Mouse (Mus musculus) megakaryocyte, adult 5-6 weeks (primary cell): ENCODE measurements around the gene Rgs11. TPM values are rescaled to one million over a fixed set of nuclear protein-coding genes. Genes with fewer than 3 reads are reported as not detected.
"Not testable (repeated sequence)": the region's sequence is repeated elsewhere in the genome, so short reads cannot be mapped to it uniquely, and the experiment has no call there.

ENCODE experiments used
- ATAC-seq: 2 replicates; pipeline ENCODE4 v1.8.0; 2016; ENCODE audit warnings: mild to moderate bottlenecking, inconsistent platforms; ENCODE audit not compliant: poor library complexity, severe bottlenecking
- total RNA-seq, 2 experiments: library from RNA; stranded (forward) in 1 of 2; stranded (reverse) in 1 of 2; fragments of 153-499, 151-499 nt in 1 of 2; fragments of 221-1000, 200-1000 nt in 1 of 2; gene quantifications; 2 replicates each; pipeline versions ENCODE4 v1.2.3 to v1.2.4; 2015 to 2017

Gene Rgs11
- total RNA-seq (2015), result not detected in 2 replicates
- total RNA-seq (2017), result 0.55 TPM in 1 of 2 replicates, not detected in the other

DNA sequence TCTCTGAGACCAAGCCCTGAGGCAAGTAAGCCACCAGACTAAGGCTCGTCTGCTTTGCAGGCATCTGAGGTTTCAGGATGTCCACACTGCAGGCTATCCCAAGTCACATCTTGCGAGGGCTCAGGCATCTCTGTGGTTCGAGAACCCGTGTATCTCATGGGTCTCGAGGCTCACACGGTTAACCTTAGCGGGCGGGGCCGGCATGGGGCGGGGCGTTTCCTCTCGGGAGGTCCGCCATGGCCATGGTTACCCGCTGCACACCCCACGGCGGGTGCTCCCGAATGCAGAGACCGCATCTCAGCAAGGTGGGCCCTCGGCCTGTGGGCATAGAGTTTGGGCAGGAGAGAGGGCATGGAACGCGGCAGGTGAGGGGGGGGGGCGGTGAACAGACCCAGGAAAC, at the start of gene Rgs11:
TSS of gene Rgs11 (plus strand) at position 215 of the 400 bp plus-strand sequence.
- 0 out of 2 replicates have a peak, but pooled peaks have one; percentile 33 for ATAC-seq

DNA sequence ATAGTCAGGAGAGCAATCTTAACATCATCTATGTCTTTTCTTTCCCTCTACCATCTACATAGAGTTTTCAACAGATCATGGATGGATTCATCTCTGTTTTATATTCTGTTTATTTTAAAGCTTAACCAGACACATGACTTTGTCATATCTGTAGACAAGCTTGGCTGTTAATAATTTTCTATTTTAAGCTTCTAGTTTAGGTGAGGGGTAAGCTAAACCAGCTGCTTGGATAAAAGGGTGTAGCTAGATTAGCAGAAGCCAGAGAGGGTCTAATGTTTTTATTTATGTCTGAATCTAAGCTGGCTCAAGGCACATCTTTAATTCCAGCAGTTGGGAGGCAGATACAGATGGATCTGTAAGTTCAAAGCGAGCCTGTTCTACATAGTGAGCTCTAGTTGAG, 40.0 kb upstream of the Rgs11 start:
- ATAC-seq, result no peak

DNA sequence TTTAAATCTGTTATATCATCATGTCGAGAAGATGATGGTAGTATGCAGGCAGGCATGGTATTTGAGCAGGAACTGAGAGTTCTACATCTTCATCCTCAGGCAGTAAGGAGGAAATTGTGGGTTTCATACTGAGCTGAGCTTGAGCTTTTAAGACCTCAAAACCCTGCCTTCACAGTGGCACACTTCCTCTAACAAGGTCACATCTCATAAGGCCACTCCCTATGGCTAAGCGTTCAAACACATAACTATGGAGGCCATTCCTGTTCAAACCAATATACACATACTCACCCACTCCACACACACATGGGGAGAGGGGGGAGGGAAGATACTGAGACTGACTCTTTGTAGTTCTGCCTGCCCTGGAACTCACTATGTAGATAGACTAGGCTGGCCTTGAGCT, 34.7 kb upstream of the Rgs11 start:
- ATAC-seq, result peak; percentile 98

DNA sequence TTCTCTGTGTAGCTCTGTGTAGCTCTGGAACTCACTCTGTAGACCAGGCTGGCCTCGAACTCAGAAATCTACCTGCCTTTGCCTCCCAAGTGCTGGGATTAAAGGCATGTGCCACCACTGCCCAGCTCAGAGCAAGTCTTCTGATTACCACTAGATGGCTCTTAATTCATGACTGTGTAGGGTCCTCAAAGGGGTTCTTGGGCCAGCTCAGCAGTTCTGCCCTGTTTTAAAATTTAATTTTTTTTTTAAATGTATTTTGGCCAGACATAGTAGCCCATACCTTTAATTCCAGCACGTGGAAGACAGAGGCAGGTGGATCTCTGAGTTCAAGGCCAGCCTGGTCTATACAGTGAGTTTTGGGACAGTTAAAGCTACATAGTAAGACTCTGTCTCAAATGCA, 27.5 kb upstream of the Rgs11 start:
- not testable (repeated sequence) for ATAC-seq

DNA sequence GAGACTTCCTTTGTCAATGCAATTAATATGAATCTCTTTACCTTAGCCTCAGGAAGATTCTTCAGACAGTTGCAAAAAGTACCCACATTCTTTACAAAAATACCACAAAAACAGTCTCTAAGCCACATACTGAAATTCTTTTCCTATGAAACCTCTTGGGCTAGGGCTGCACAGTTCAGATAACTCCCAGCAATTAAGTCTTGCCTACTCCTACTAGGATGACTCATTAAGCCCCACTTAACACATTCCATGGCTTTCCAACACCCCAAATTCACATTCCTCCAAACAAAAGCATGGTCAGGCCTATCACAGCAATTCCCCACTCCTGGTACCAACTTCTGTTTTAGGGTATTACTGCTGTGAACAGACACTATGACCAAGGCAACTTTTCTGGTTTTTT, 24.1 kb upstream of the Rgs11 start:
- ATAC-seq, result no peak

DNA sequence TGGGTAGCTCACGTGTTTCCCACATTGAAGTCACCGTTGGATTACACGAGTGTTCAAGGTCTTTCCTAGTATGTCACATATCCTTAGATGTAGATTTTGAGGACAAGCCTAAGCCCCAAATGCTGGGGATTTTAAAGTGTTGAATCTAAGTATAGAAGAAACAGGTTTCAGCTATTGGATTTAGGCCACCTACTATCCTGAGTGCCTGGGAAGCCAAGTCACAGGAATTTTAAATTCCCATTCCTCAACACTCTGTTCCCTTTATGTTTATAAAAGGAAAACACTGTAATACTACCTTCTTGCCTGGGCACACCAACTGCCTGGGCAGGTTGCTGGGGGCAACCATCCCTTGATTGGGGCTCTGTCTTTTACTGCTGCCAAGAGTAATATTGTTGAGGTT, 21.6 kb upstream of the Rgs11 start:
- ATAC-seq, result no peak

DNA sequence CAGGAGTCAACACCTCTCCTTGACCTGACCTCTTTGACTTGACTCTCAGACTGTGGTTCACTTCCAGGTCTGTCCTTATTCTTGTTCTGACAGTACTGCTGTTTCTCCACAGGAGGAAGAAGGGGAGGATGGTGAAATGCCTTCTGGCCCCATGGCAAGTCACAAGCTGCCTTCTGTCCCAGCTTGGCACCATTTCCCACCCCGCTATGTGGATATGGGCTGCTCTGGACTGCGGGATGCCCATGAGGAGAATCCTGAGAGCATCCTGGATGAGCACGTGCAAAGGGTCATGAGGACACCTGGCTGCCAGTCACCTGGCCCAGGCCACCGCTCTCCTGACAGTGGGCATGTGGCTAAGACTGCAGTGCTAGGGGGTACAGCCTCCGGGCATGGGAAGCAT, 15.2 kb upstream of the Rgs11 start:
- no peak for ATAC-seq

DNA sequence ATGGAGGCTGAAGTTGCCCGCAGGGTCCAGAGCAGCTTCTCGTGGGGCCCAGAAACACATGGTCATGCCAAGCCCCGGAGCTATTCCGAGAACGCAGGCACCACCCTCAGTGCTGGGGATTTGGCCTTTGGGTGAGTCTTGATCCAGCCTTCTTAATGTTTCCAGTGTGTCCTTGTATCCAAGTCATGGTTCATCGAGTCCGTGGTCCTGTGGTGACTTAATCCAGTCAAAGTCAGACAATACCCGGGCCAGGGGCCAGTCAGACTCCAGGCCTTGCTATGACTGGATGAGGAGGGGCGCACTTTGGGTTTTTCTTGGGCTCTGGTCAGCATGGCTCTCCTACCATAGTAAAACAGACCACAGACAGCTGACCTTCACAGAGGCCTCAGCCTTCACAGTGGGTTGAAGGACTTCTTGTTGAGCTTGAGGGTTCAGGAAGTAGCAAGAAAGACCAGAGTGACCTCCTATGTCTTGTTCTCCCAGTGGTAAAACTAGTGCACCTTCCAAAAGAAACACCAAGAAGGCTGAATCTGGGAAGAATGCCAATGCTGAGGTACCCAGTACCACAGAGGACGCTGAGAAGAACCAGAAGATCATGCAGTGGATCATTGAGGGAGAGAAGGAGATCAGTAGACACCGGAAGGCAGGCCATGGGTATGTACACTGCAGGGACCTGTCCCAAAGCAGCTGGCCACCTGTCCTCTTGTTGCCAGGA, 14.5 kb upstream of the Rgs11 start:
- ATAC-seq, result no peak

DNA sequence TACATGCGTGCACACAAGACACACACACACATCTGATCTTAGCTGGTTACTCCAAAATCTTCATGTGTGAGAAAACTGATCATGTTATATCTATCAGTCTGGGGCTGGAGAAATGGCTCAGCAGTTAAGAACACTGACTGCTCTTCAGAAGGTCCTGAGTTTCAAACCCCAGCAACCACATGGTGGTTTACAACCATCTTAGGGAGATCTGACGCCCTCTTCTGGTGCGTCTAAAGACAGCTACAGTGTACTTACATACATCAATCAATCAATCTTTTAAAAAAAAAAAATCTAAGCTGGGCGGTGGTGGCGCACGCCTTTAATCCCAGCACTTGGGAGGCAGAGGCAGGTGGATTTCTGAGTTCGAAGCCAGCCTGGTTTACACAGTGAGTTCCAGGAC, 11.3 kb upstream of the Rgs11 start:
- not testable (repeated sequence) for ATAC-seq

DNA sequence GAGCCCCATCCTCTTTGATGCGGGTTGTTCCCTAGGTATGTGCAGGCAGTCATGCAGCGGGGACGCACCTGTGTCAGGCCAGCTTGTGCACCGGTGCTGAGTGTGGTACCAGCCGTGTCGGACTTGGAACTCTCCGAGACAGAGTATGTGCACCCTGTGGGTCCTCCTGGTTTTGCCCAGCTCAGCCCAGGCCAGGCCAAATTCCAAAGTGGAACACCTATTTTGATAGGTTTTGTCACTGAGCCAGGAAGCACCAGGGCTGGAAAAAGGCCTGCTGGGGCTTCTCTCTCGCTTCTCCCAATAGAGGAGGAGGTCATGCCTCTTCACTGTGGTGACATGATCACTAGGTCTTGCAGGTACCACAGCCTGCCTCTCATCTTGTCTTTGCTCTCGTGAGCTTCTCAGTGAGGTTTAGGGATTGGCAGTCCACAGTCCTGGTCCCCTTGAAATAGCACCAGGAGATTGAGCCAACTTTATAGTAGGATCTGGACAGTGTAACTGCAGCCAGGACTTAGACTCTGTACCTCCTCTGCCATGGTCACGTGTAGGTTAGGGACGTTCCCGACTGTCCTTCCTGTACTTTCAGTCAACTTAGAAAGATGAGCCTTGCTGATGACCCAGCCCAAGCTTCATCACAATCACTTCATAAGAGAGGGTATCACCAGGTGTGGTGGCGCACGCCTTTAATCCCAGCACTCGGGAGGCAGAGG, 10.1 kb upstream of the Rgs11 start:
- no peak for ATAC-seq

DNA sequence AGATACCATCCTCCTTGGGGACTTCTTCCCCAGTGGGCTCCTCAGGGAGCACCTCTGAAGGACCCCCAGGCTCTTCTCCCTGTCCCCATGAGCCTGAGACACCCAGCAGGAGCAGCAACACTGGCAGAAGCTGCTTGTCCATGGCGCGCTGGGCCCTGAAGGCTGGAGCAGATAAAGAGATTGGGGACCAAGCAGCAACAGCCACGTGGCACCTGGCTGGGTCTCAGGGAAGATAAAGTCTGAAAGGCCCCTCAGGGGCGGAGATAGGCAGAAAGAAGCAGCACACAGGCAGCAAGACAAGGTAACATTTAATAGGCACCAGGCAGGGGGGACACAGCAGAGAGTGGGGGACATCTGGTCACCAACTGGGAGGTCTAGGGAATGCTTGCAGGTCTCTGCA, 3.9 kb upstream of the Rgs11 start, which contains the start of gene Pdia2:
TSS of gene Pdia2 (minus strand) at position 196 of the 400 bp plus-strand sequence.
- no peak for ATAC-seq

DNA sequence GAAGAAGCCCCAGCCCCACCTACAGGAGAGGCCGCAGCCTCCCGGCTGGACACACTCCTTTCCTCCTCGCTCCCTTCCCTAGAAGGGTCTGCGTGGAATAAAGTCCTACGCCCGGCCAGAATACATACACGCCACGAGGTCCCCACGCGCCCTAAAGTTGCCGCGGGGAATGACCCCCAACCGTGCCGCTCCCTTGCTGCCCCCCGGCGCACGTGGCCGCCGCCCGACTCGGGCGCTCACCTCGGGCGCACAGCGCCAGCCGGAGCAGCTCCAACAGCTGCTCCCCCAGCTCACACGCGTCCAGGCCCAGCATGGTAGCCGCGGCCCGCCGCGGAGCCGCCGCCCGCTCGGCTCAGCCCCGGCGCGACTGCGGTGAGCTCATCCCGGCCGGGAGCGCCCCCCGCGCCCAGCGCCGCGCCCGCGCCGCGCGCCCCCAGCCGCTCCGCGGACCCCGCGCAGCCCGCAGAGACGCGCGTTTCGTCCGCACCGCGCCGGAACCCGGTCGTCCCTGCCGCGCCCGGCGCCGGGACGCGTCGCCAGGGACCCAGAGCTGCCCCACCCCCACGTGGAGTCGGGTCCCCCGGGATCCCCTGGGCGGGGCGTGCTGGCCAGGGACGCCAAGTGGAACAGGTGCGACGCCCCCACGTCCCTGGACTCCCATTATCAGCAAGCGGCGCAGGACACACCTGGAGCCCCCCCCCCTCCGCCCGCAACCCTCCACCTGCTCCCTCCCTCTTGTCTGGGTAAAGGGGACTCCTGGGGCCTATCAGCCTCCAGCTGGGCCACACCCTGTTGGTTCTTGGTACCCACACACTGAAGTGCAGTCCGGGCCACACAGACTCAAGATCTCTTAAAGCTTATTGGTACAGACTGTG, 1.7 kb upstream of the Rgs11 start:
- no peak for ATAC-seq

DNA sequence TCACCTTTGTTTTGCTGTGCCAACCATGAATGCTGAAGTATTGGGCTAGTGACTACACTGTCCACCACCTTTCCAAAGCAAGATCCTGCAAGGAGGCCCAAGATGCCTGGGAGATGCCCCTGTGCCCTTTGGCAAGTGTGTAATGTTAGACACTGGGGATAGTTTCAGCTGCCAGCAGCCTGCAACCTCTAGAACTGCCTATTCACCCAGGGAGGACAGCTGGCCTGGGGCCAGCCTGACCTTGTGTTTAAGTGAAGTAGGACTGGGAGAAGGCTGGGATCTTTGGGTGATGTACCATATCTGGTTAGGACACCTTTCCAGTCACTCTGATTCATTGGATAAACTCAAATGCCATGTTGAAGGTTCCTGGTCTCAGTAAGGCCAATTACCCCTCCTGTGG, 753 bp upstream of the Rgs11 start:
- no peak for ATAC-seq

DNA sequence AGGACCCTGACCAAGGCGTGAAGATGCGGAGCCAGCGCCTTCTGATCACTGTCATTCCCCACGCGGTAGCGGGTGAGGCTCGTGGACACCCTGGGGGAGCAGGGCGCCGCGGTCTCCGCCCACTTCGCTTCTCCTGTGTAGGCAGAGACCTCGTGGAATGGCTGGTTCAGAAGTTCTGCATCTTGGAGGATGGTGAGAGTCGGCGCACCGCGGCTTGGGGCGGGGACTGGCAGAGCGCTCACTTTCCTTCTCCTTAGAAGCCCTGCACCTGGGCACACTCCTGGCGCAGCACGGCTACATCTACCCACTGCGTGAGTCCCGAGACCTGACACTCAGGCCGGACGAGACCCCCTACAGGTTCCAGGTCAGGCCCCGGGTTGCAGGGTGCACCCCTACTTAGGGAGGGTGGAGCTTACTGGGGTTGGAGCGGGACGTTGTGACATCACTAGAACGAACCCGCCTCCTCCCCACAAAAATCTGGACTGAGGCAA, 615 bp downstream of the Rgs11 start:
- peak; percentile 69 for ATAC-seq

DNA sequence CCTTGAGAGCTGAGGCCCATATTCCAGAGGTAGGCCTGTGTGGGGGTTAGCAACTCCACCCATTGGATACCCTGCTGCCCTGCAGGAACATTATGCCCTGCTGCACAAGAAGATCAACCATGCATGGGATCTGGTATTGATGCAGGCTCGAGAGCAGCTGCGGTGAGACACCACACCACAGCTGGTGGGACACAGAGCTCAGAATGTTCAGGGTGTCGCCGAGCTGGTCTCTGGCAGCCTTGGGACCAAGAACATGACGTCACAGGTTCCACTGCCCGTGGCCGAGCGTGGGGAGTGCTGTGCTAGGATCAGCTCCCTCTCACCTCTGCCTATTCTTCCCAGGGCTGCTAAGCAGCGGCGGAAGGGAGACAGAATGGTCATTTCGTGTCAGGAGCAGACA, 2.0 kb downstream of the Rgs11 start:
- ATAC-seq, result no peak

DNA sequence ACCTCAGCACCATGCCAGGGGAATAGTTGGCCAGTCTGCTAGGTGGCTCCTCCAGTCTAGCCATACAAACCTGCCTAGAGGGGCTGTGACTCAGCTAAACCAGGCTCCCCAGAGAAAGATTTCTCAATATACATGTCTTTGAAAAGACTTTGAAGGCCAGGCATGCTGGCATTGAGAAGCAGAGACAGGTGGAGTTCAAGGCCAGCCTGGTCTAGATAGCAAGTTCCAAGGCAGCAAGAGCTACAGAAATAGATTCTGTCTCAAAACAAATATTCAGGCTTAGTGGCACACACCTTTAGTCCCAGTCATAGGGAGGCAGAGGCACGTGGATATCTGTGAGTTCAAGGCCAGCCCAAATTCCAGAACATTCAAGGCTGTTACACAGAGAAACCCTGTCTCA, 3.6 kb downstream of the Rgs11 start:
- ATAC-seq, result no peak

DNA sequence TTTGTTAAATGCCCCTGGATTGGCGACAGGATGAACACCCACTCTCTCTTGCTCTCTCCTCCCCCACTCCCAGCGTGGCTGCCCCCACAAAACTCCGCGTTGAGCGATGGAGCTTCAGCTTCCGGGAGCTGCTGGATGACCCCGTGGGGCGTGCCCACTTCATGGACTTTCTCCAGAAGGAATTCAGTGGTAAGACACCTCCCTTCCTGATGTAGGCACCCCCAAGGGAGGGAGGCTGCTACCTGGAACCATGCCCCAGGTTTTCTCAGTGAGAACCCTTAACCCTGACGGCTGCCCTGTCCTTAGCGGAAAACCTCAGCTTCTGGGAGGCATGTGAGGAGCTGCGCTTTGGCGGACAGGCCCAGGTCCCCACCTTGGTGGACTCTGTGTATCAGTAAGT, 4.9 kb downstream of the Rgs11 start, which contains the start of gene Arhgdig:
TSS of gene Arhgdig (minus strand) at position 101 of the 400 bp plus-strand sequence.
- no peak for ATAC-seq

DNA sequence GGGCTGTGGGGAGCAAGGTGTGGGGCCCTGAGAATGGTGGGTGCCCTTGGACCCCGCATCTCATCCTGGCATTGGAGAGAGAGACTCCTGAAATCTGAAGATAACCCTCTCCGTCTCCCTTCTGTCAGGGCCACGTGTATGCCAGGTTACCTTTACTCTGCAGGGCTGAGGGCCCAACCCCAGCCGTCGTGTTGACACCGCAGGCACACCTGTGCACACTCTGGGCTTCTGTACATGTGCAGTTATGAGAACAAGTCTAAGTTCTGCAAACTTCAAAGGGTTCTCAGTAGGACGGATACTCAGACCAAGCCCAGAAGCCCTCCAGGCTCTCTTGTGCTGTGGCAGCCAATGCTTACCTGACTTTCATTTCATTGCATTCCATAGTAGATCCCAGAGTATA, 9.5 kb downstream of the Rgs11 start:
- no peak for ATAC-seq

DNA sequence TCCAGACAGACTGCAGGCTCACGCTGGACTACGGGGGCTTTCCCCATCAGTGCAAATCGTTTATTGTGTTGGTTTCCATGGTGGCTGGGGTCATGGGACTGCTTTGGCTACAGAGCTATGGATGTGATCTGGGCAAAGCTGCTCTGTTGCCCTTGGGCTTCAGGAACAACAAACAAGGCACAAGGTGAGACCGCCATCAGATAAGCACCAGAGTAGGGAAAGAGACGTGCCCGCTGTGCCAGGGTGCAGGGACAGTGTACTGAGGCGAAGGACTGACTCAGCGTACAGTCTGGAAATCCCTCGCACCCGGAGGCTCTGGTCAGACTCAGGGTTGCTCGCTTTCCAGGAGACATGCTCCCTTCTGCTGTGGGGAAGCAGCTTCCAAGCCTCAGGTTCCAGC, 9.9 kb downstream of the Rgs11 start:
- ATAC-seq, result no peak

DNA sequence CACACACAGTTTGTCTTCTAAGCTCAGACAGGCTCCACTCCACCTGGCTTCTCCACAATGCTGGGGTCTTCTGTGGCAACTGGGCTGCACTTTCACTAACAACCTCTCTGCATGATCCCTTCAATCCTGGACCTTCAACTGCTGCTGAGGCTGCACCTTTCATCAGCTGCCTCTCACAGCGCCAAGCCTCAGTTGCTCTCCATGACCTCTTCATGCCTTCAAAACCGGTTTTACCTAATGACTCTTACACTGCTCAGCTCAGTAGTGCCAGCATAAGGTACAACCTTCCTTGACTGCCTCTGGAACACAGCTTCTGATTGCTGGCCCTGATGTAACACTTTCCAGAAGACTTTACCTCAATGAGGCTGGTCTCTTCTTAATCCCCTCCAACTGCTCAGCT, 18.8 kb downstream of the Rgs11 start:
- ATAC-seq, result no peak

DNA sequence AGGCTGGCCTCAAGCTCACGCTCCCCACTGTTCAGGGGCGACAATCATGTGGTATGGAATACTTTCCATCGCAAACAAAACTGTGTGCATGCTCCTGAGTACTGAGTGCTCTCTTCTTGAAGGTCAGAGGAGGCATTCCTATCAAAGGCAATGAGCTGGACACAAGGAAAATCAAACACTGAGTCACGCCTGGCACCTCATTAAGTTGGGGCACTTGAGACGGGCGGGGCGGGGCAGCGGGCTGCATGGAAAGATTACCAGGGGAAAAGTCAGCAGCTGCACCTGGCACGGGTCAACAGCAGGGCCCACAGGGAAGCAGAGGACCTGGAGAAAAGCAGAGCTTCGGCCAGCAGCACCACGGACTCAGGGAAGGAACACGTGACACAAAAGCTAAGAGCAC, 22.4 kb downstream of the Rgs11 start:
- no peak for ATAC-seq
